Mouse (Mus musculus) ES-Bruce4 (cell line): ENCODE data around the gene Slc38a9. TPM values are rescaled to one million over a fixed set of nuclear protein-coding genes. Genes with fewer than 3 reads are reported as not detected.

Experiments
- H3K27ac ChIP-seq: 2 replicates; pipeline ENCODE4 v1.5.1; 2012; ENCODE audit warnings: low read length, inconsistent platforms; ENCODE audit not compliant: insufficient read depth
- H3K27me3 ChIP-seq: 2 replicates; pipeline ENCODE4 v1.6.1; 2012; ENCODE audit warnings: mild to moderate bottlenecking, low read length, inconsistent platforms; ENCODE audit not compliant: control insufficient read depth, poor library complexity, insufficient read depth, severe bottlenecking
- H3K36me3 ChIP-seq: 2 replicates; pipeline ENCODE4 v1.6.1; 2012; ENCODE audit warnings: inconsistent platforms, mild to moderate bottlenecking, low read length, moderate library complexity; ENCODE audit not compliant: control insufficient read depth, poor library complexity, insufficient read depth, severe bottlenecking
- H3K4me1 ChIP-seq: one replicate; pipeline ENCODE4 v1.8.1; 2011; ENCODE audit warnings: low read length; ENCODE audit not compliant: control insufficient read depth, insufficient read depth
- H3K4me3 ChIP-seq: 2 replicates; pipeline ENCODE4 v1.5.1; 2011; ENCODE audit warnings: low read depth, mild to moderate bottlenecking, low read length
- H3K9ac ChIP-seq: 2 replicates; pipeline ENCODE4 v1.6.1; 2012; ENCODE audit warnings: low read depth, mild to moderate bottlenecking, inconsistent platforms; ENCODE audit not compliant: poor library complexity, severe bottlenecking
- H3K9me3 ChIP-seq: replicated peaks from 2 replicates; pipeline ENCODE4 v1.6.1; 2012; ENCODE audit warnings: mild to moderate bottlenecking, low read length, inconsistent platforms; ENCODE audit not compliant: control insufficient read depth, poor library complexity, insufficient read depth, severe bottlenecking
- CTCF ChIP-seq: IDR thresholded peaks from one replicate; pipeline ENCODE4 v1.8.1; 2011; ENCODE audit warnings: low read depth, low read length
- EP300 ChIP-seq: IDR thresholded peaks from 2 replicates; pipeline ENCODE4 v1.6.1; 2011; ENCODE audit warnings: low read depth, low read length; ENCODE audit not compliant: insufficient read depth
- POLR2A ChIP-seq: IDR thresholded peaks from one replicate; pipeline ENCODE4 v1.8.1; 2011; ENCODE audit warnings: low read length; ENCODE audit not compliant: insufficient read depth
- polyA plus RNA-seq: library from polyadenylated mRNA; stranded (reverse); fragments of >200 nt; gene quantifications from 2 replicates; pipeline ENCODE4 v1.2.4, GENCODE M21; 2011; ENCODE audit warnings: low read depth; ENCODE audit not compliant: missing spikeins, insufficient read depth, insufficient read length

Slc38a9 gene
- polyA plus RNA-seq, 1 experiment = 16.9 TPM

- Histone ChIP-seq H3K9me3 (no peaks in the 10 kb centered on the region), H3K36me3 (no peaks in the 10 kb centered on the region), H3K27me3 (no peaks in the 10 kb centered on the region), H3K9ac (no peak overlapping the region), H3K4me3 (no peak overlapping the region), H3K27ac (peak overlapping the region; percentile 53), H3K4me1 (peaks cover 9% of the 10 kb centered on the region)
- no peak for TF ChIP-seq POLR2A
- no peak for TF ChIP-seq CTCF
- TF ChIP-seq EP300 = no peak
Measured at GRCm38 (mm10) chr13:112758546-112759090, 98.1 kb downstream of the Slc38a9 start.

- Histone ChIP-seq H3K4me1 (peaks cover 12% of the 10 kb centered on the region), H3K4me3 (no peak overlapping the region), H3K27ac (peak overlapping the region; percentile 53; the same call in 1 of the 2 replicates)
Measured at GRCm38 (mm10) chr13:112759364-112759763, 98.8 kb downstream of the Slc38a9 start.

GRCm38 (mm10) chr13:112759777-112760537 lies 99.4 kb downstream of the Slc38a9 start:
- Histone ChIP-seq H3K27me3 (no peaks in the 10 kb centered on the region), H3K4me3 (no peak overlapping the region), H3K36me3 (no peaks in the 10 kb centered on the region), H3K27ac (peak overlapping the region; percentile 15; the same call in 1 of the 2 replicates), H3K4me1 (peaks cover 10% of the 10 kb centered on the region), H3K9me3 (no peaks in the 10 kb centered on the region), H3K9ac (no peak overlapping the region)
- TF ChIP-seq POLR2A (no peak), CTCF (no peak), EP300 (no peak)

More at GRCm38 (mm10) chr13:112759364-112759763, 98.8 kb downstream of the Slc38a9 start:
- TF ChIP-seq EP300 = no peak
- no peak for TF ChIP-seq CTCF
- TF ChIP-seq POLR2A = no peak
- no peaks in the 10 kb centered on the region for H3K27me3 ChIP-seq
- H3K9me3 ChIP-seq = no peaks in the 10 kb centered on the region
- H3K36me3 ChIP-seq = no peaks in the 10 kb centered on the region
- no peak overlapping the region for H3K9ac ChIP-seq

GRCm38 (mm10) chr13:112760538-112760881 lies 100.0 kb downstream of the Slc38a9 start:
- Histone ChIP-seq H3K27ac (no peak overlapping the region), H3K36me3 (no peaks in the 10 kb centered on the region), H3K9ac (peak overlapping the region; percentile 13; the same call in 1 of the 2 replicates), H3K9me3 (no peaks in the 10 kb centered on the region), H3K4me1 (peaks cover 9% of the 10 kb centered on the region), H3K4me3 (no peak overlapping the region), H3K27me3 (no peaks in the 10 kb centered on the region)
- no peak for TF ChIP-seq EP300
- TF ChIP-seq POLR2A = no peak

- peaks cover 9% of the 10 kb centered on the region for H3K4me1 ChIP-seq
- no peaks in the 10 kb centered on the region for H3K36me3 ChIP-seq
- no peak overlapping the region for H3K4me3 ChIP-seq
- no peak overlapping the region for H3K27ac ChIP-seq
- H3K9ac ChIP-seq = no peak overlapping the region
- no peak for TF ChIP-seq CTCF
- TF ChIP-seq EP300 = no peak
- TF ChIP-seq POLR2A = no peak
- H3K9me3 ChIP-seq = no peaks in the 10 kb centered on the region
- no peaks in the 10 kb centered on the region for H3K27me3 ChIP-seq
Measured at GRCm38 (mm10) chr13:112761787-112762186, 101.2 kb downstream of the Slc38a9 start.

GRCm38 (mm10) chr13:112762548-112762947 lies 102.0 kb downstream of the Slc38a9 start:
- Histone ChIP-seq H3K4me1 (peaks cover 9% of the 10 kb centered on the region), H3K4me3 (no peak overlapping the region), H3K27me3 (no peaks in the 10 kb centered on the region), H3K27ac (no peak overlapping the region), H3K36me3 (no peaks in the 10 kb centered on the region), H3K9ac (no peak overlapping the region), H3K9me3 (peaks cover 6% of the 10 kb centered on the region; the same call in 1 of the 2 replicates)
- TF ChIP-seq EP300 = no peak
- TF ChIP-seq CTCF = no peak
- no peak for TF ChIP-seq POLR2A
